Mouse (Mus musculus) c-Kit-positive CD71-positive TER-119-positive erythroid progenitor cells, embryonic 14.5 days (primary cell): ENCODE measurements around the gene Nfatc4.
A peak's percentile ranks its signal among the peaks of the same experiment; 100 is the strongest.

Experiments
- DNase-seq: peaks from one replicate; pipeline ENCODE4 v3.0.0-alpha.2; 2013; ENCODE audit warnings: low spot score

Gene Nfatc4

DNA sequence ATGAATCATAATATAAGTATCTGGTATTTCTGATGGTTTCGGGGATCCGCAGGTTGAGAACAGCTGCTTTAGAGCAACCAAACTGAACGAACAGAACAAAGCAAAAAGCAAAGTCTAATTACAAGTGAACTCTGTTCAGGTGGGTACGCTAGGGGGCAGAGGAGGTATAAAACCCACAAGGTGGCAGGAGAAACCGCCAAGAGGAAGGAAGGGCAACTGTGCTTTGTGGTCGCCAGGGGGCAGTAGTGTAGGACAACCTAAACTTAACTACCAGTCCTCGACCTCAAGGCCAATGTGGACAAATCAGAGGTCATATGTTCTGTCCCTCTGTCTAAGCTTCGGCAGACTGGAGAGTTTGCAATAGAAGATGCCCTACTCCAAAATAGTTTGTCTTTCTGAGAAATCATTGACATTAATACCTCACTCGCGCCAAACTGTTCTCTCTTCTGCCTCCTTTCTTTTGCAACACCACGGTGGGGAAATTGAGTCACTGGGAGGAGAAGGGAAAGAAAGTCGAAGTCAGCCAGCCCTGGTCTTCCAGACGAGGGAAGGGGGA lies 431 bp upstream of the Nfatc4 start:
- DNase-seq: peak; percentile 65

DNA sequence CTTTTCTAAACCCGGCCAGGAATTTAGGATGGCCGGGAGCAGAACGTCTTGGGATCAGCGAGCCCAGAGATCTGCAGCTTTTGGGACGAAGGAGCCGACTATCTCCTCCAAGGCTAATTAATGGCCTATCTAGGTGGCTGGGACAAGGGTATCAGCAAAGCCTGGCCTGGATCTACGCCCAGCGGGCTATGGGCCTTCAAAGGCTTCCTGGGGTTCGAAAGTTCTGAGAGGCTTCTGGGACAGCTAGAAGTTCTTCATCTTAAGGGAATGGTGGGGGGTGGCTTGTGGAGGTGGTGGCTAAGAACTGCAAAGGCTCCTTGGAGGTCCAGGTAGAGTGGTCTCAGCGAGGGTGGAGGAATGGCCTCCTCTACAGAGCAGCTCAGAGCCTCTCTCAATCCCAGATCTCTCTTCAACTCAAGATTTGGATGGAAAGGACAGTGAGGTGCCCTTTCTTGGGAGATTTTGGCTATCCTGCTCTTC lies 1.1 kb downstream of the Nfatc4 start:
- no peak for DNase-seq

DNA sequence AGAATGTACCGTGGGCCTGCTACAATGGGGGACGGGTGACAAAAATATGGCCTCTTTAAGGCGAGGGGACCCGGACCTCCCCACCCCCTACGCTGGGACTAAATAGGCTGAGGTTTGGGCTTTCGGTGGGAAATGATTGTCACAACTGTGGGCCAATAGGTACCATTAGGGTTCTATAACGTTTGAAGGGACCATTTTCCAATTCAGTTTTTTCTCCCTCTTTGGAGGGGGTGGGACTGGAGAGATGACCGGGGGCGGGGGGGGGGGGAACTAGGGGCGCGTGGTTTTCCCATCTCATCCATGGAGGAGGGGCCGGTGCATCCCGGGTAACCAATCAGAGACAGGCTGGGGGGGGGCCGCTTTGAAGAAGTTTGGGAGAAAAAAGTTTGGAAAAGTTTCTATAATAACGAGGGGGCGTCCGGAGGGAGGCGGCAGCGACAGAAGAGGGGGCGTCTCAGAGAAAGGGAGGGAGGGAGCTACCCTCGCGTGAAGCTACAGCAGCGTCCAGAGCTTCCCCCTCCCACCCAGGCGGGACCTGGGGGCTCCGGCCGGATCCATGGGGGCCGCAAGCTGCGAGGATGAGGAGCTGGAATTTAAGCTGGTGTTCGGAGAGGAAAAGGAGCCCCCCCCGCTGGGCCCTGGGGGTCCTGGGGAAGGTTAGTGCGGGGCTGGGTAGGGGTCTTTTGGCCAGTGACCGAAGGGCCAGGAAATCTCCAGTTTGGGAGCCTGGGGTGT lies 1.7 kb downstream of the Nfatc4 start:
- no peak for DNase-seq

DNA sequence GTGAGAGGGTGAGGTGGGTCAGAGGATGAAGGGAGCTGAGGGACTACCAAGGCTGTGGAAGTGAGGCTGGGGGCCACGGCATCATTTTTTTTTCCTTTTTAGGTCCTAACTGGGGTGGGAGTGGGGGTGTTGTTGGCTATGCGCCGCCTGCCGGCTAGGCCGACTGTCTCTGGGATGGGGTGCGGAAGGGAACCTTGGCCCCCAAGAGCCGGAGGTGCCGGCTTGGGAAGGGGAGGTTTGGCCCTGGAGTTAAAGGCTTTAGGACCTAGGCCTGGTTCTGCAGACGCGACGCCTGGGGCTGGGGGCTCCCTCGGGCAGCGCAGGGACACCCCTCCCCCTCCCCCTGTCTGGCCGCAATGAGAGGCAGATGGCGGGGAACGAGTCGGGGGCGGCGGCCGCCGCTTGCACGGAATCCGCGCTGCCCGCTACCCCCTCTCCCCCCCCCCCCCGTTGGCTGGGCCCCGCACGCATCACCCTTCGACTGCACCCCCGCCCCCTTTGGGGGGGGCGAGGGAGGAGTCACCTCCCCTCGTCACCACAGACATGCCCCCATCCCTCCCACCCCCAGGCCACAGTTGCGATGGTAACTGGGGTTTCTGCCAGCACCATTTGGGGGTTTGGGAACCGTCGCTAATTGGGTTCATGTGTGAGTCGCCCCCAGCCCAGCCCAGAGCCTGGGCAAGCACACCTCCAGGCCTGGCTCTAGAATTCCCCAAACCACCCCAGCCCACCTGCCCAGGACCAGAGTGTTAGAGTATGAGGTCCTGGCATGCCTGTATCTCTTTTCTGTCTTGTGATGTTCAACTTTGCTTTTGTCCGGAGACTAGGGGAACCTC lies 2.5 kb downstream of the Nfatc4 start:
- DNase-seq: no peak

DNA sequence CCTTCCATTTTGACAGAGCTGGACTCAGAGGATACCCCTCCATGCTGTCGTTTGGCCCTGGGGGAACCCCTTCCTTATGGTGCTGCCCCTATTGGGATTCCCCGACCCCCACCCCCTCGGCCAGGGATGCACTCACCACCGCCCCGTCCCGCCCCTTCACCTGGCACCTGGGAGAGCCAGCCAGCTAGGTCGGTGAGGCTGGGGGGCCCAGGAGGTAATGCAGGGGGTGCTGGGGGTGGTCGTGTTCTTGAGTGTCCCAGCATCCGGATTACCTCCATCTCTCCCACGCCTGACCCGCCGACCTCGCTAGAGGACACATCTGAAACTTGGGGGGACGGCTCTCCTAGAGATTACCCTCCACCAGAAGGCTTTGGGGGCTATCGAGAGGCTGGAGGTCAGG lies 3.2 kb downstream of the Nfatc4 start:
- no peak for DNase-seq

DNA sequence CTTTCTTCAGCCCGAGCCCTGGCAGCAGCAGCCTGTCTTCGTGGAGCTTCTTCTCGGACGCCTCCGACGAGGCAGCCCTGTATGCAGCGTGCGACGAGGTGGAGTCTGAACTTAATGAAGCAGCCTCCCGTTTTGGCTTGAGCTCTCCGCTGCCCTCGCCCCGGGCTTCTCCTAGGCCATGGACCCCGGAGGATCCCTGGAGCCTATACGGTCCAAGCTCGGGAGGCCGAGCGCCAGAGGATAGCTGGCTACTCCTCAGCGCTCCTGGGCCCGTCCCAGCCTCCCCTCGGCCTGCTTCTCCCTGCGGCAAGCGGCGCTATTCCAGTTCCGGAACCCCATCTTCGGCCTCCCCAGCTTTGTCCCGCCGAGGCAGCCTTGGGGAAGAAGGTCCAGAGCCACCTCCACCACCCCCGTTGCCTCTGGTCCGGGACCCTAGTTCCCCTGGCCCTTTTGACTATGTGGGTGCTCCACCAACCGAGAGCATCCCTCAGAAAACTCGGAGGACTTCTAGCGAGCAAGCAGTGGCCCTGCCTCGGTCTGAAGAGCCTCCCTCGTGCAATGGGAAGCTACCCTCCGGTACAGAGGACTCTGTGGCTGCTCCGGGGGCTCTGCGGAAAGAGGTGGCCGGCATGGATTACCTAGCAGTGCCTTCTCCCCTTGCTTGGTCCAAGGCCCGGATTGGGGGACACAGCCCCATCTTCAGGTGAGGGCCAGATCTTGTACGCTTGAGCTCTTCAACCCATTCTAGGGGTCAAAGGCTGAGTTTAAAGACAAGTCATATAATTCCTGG lies 3.8 kb downstream of the Nfatc4 start:
- DNase-seq: no peak

DNA sequence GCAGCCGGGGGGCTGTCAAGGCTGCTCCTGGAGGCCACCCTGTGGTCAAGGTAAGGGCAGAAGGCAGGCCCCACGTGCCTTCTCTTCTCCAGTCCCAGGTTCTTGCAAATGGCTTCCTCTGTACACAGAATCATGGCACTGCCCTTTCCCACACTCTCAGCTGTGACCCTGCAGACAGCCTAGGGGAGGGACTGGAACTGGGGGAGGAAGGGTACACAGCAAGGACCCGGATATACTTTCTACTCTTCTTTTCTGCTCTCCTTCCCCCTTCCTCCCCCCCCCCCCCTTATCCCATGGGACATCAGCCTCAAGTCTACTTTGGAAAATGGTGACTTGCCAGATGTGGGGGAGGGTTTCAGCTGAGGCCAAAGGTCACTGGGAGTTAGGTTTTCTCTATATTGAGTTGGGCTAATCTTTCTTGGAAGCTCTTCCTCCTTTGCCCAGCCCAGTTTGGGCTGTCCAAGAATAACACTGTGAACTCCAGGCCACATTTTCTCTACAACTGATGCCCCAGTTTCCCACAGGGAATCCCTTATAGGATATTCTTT lies 5.8 kb downstream of the Nfatc4 start:
- no peak for DNase-seq

DNA sequence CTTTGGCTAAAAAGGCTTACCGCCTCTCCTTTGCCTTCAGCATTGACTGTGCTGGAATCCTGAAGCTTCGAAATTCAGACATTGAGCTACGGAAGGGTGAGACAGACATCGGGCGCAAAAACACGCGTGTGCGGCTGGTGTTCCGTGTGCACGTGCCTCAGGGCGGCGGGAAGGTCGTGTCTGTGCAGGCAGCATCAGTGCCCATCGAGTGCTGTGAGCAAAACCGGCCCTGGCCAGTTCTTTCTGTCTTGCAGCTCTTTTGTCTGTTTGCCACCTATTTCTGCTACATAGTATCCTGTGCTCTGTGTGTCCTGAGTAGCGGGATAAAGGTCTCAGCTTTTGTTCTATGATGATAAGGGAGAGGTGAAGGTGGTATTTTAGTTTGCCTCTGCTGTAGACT lies 6.9 kb downstream of the Nfatc4 start:
- DNase-seq: no peak

DNA sequence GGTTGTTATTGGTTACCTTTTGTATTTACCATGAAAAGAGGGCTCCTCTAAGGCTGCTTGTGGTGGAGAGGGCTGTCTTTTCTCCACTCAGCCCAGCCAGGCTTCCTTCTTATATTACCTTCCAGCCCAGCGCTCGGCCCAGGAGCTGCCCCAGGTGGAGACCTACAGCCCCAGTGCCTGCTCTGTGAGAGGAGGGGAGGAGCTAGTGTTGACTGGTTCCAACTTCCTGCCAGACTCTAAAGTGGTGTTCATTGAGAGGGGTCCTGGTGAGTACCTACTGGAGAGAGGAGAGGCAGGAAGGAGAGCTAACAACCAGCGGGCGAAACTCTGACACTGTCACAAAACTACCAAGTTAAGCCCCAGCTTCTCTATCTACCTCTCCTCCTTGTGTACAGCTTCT lies 7.4 kb downstream of the Nfatc4 start:
- DNase-seq: no peak

DNA sequence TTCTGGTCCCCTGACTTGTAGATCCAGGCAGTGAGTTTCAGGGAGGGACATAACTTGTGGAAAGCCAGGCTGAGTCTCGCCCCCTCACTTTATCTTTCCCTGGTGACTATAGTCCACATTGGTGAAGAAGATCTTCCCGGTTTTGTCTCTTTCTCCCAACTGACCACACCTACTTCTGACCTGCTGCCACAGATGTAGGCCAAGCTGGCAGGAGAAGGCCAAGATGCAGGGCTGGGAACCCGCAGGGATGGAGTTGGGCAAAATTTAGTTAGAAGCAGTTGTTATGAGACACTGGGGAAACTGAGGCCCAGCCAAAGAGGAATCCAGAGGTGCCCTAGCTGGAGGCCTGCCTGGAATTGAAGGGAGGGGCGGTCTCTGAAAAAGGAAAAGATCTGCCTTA lies 10.2 kb downstream of the Nfatc4 start:
- DNase-seq: no peak

DNA sequence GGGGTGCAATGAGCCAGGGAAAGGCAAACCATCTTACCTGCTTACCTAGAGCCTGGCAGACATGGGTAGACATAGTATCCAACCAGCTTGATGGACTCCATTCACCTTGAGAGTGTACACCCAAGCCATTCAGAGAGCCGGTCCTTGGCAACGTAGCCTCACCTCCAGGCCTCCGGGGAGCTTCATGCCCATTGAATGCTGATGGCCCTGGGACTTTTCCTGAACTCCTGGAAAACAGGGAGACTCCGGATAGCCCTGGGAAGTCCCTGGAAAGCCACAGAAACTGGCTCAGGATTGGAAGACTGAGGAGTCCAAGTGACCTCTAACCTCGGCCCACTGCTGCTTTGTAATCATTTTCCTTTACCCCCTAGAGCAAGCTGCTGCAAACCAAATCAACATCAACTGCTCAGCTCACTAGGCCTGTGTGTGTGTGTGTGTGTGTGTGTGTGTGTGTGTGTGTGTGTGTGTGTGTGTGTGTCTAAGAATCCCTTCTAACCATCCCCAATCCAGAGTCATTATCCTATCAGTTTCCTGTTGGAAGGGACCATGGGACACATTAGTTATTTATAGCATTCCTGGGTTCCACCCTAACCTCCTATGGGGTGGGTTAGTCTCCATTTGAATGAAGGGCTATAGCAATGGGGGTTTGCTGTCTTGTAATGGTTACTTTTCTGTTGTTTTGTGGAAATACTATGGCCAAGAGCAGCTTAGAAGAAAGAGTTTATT lies 12.0 kb downstream of the Nfatc4 start:
- no peak for DNase-seq

DNA sequence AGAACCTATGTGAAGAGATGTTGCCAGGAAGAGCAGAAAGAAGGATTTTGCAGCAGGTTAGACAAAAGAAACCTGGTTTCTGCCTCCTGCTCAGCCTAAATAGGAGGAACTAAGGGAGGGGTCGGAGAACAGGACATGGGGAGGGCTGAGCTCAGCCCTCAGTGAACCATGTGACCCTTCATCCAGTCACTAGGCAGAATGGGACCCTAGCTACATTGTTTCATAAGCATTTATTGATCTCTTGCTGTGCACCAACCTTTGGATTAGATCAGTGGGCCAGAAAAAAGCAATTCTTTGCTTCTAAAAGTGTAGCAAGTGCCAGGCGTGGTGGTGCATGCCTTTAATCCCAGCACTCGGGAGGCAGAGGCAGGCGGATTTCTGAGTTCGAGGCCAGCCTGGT lies 15.4 kb downstream of the Nfatc4 start:
- no peak for DNase-seq

DNA sequence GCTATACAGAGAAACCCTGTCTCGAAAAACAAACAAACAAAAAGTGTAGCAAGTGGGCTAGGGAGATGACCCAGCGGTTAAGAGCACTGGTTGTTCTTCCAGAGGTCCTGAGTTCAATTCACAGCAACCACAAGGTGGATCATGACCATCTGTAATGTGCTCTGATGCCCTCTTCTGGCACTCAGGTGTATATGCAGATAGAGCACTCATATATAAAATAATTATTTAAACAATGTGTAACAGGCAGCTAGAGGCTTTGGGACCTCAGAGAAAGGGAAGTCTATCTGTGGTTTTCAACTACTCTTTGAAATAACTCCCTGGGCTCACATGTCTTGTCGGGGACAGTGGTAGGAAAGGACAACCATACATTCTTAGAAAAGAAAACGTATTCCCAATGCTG lies 15.8 kb downstream of the Nfatc4 start:
- DNase-seq: no peak

DNA sequence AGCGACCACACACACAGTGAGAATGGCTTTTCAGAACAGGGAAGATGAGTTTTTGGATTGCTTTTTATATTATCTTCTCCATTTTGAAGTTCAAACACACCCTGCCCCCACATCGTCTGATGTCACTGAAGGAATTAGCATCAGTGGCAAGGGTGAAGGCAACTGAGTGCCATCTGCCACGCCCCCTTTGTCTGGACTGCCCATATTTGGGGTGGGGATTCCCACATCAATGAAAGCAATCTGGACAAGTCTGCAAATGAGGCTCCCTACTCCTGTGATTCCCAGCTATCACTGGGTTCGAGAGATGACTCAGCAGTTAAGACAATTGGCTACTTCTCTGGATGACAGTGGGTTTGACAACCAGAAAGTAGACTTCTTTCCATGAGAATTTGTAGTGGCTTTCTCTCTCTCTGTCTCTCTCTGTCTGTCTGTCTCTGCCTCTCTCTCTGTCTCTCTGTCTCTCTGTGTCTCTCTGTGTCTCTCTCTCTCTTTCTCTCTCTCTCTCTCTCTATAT lies 18.0 kb downstream of the Nfatc4 start:
- DNase-seq: no peak

DNA sequence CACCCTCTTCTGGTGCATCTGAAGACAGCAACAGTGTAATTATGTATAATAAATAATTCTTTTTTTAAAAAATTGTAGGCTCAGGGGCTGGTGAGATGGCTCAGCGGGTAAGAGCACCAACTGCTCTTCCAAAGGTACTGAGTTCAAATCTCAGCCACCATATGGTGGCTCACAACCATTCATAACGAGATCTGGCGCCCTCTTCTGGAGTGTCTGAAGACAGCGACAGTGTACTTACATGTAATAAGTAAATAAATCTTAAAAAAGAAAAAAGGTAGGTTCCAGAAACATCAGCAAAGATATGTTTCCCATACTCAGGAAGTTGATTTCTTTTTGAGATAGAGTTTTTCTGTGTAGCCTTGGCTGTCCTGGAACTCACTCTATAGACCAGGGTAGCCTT lies 19.9 kb downstream of the Nfatc4 start:
- DNase-seq: no peak

DNA sequence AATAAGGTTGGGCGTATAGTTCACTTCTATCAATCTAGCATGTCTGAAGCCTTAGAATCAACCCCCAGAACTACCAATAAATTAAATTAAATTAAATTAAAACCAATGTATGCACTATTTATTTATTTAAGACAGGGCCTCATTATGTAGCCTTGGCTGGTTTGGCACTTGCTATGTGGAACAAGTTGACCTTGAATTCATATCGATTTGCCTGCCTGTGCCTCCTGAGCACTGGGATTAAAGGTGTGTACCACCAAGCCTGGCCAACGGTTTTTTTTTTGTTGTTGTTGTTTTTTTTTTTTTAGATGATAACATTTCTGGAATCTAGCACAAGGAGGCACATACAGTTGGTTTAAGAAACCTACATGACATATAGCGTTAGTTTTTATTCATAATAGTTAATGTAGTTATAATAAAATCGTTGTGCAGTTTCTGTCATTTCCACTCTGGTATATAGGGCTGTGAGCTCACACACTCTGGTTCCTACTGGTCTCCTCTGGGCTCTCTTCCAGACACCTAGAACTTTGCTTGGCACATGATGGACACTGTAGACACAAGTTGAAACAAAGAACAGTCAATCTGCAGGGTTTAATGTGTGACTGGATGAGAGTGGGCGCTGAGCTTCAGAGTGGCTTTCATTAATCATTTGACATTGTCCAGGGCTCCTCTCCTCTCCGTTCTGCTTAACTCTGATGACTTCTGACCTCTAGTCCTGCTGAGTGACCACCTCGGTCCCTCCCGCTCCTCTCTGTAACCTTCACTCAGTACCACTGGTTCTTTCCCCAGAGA lies 22.8 kb downstream of the Nfatc4 start:
- no peak for DNase-seq

DNA sequence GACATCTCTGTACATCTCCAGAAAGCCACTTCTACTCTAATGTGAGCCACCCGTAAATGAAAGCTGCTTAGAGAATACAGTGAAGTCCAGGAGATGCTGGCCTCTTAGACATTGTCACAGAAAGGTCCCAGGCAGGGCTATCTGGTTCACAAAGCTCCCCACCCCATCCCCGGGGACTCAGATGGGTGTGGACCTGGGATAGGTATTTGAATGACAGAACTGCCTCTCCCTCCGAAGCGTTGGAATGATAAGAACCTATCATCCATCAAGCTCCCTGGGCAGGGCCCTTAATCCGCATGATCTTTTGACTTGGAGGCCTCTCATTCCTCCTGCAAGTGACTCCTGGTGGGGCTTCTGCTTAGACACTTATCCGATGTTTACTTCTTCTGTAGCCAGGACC lies 27.9 kb downstream of the Nfatc4 start:
- no peak for DNase-seq

DNA sequence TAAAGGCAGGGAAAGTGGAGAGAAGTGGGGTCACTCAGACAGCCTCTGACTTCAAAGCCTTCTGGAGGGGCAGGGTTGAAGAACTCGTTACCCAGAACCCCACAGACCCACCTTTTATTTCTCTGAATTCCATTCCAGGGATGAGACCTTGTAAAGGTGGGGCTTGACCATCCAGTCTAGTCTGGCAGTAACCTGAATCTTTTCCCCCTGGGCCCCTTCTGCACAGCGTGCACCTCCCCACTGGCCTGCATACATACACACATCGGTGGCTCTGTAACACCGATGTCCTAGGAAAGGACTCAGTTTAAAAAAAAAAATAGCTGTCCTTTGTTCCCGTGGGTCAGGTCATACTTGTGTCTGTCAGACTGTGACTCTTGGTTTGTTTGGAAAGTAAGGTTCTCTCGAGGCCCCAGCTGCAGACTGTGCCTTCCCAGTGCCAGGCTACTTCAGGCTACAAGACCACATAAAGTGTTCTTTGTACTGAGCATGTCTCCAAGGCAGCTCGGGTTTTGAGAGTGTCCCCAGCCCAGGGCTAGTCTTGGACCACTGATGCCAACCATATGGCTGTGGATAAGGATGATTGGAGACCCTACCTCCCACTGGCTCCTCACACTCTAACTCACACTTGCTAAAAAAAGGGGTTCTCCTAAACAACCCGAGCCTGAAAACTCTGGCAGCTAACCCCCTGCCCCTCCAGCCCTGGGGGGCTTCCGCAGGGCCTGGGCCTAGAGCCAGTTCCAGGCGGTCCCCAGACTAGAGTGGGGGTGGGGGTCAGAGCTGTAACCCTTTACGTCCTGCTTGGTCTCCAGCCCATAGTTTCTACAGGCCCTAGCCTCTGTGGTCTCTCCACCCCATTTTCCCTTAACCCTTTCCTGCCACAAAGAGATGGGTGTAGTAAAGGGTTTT lies 30.0 kb downstream of the Nfatc4 start:
- DNase-seq: no peak

DNA sequence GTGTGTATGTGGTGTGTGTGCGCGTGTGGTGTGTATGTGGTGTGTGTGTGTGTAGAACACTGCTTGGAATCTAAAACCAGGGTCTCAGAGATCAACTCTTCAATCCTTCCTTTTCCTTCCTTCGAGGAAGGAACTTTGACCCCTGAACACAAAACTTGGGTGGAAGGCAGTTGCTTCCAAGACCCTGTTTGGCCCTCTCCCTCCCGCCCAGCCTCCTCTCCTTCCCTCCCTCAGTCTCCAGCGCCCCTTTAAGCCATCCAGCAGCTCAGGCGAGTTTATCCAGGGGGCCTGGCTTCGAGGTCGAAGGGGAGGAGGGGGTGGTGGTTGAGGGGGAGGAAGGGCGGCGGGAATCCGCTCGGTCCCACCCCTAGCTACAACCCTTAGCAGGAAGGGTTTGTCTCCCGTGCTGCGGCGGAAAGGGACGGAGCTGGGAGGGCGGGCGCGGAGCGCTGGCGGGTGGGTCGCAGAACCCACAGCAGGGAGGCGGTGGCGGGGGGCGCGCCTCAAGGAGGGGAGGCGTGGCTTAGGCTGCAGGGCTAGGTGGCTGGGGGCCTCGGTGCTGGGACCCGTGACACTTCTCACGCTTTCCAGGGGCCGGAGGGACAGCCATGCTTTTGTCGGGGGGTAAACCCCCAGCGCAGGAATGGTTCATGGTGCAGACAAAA lies 30.8 kb downstream of the Nfatc4 start, which contains the start of gene Nynrin:
TSS of gene Nynrin (plus strand) at position 390 of the 665 bp plus-strand sequence.
- DNase-seq: no peak
